Mouse (Mus musculus): ENCODE data around the gene Mlxip. TPM values are rescaled to one million over a fixed set of nuclear protein-coding genes. Genes with fewer than 3 reads are reported as not detected.
A peak's percentile ranks its signal among the peaks of the same experiment; 100 is the strongest.

Mlxip gene
- polyA plus RNA-seq, 1 experiment from 2014 or later, result 17.4 TPM

- H3K27me3 ChIP-seq, result no peaks in the 10 kb centered on the region
- H3K9me3 ChIP-seq, result no peaks in the 10 kb centered on the region
- H3K36me3 ChIP-seq, result peaks cover 76% of the 10 kb centered on the region
- ATAC-seq (ENCODE audit: insufficient number of reproducible peaks, insufficient read depth, low FRiP score, low TSS enrichment), result no peak
- no peaks in the 10 kb centered on the region for H3K4me1 ChIP-seq
- H3K4me2 ChIP-seq (replicated peaks), result no peak overlapping the region
- no peak overlapping the region for H3K9ac ChIP-seq
- 78% methylated on average over 13 of the region's 13 CpGs for WGBS
- H3K27ac ChIP-seq, result no peak overlapping the region
- no peak overlapping the region for H3K4me3 ChIP-seq
Observed at GRCm38 (mm10) chr5:123368869-123369488, 25.6 kb upstream of the Mlxip start.

DNA sequence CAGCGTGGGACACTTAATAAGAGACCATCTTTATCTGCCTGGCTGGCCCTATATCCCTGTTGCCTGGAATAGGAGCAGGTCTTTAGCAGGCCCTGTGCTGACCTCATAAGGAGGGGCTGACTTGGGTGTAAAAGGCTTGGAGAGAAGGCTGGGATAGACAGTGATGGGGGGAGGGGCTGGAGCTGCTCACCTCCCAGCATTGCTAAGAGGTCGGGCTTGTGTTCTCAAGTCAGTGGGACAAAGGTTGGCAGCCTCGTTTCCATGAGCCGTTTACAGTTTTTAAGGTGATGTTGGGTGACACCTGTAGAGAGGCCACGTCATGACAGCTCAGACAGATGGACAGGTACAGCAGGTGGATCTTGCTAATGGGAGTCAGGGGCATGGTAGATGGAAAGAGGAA is 24.5 kb upstream of the Mlxip start:
- no peak overlapping the region for H3K27ac ChIP-seq
- peaks cover 70% of the 10 kb centered on the region for H3K36me3 ChIP-seq
- no peaks in the 10 kb centered on the region for H3K9me3 ChIP-seq
- no peak overlapping the region for H3K9ac ChIP-seq
- H3K4me3 ChIP-seq, result no peak overlapping the region
- 82% methylated on average over 5 of the region's 5 CpGs for WGBS
- no peak overlapping the region for H3K4me2 ChIP-seq (replicated peaks)
- no peak for ATAC-seq (ENCODE audit: insufficient number of reproducible peaks, insufficient read depth, low FRiP score, low TSS enrichment)
- H3K4me1 ChIP-seq, result no peaks in the 10 kb centered on the region
- no peaks in the 10 kb centered on the region for H3K27me3 ChIP-seq

- Histone ChIP-seq H3K9me3 (no peaks in the 10 kb centered on the region), H3K4me2 (replicated peaks) (no peak overlapping the region), H3K36me3 (peaks cover 40% of the 10 kb centered on the region), H3K27ac (no peak overlapping the region), H3K27me3 (no peaks in the 10 kb centered on the region), H3K4me3 (no peak overlapping the region), H3K4me1 (peaks cover 24% of the 10 kb centered on the region; the same call in 1 of the 2 replicates), H3K9ac (no peak overlapping the region)
- WGBS, result 85% methylated on average over 10 of the region's 10 CpGs
- ATAC-seq (ENCODE audit: insufficient number of reproducible peaks, insufficient read depth, low FRiP score, low TSS enrichment), result 0 out of 2 replicates have a peak, but pooled peaks have one; percentile 28
Observed at GRCm38 (mm10) chr5:123375262-123375661, 19.3 kb upstream of the Mlxip start.

GRCm38 (mm10) chr5:123375793-123376452 is 18.7 kb upstream of the Mlxip start:
- no peak overlapping the region for H3K9ac ChIP-seq
- H3K4me3 ChIP-seq, result no peak overlapping the region
- H3K9me3 ChIP-seq, result no peaks in the 10 kb centered on the region
- peaks cover 33% of the 10 kb centered on the region for H3K36me3 ChIP-seq
- no peak overlapping the region for H3K4me2 ChIP-seq (replicated peaks)
- H3K27me3 ChIP-seq, result no peaks in the 10 kb centered on the region
- 89% methylated on average over 6 of the region's 6 CpGs for WGBS
- H3K4me1 ChIP-seq, result peaks cover 24% of the 10 kb centered on the region; the same call in 1 of the 2 replicates
- no peak for ATAC-seq (ENCODE audit: insufficient number of reproducible peaks, insufficient read depth, low FRiP score, low TSS enrichment)
- H3K27ac ChIP-seq, result 0 out of 2 replicates have a peak overlapping the region, but pooled peaks have one; percentile 50

GRCm38 (mm10) chr5:123376569-123376968 is 18.0 kb upstream of the Mlxip start:
- 0 out of 2 replicates have a peak overlapping the region, but pooled peaks have one; percentile 50 for H3K27ac ChIP-seq
- H3K36me3 ChIP-seq, result peaks cover 27% of the 10 kb centered on the region
- 39% methylated on average over 10 of the region's 10 CpGs for WGBS
- H3K9ac ChIP-seq, result no peak overlapping the region
- ATAC-seq (ENCODE audit: insufficient number of reproducible peaks, insufficient read depth, low FRiP score, low TSS enrichment), result no peak
- no peaks in the 10 kb centered on the region for H3K27me3 ChIP-seq
- H3K4me1 ChIP-seq, result peaks cover 24% of the 10 kb centered on the region
- no peak overlapping the region for H3K4me2 ChIP-seq (replicated peaks)
- H3K4me3 ChIP-seq, result no peak overlapping the region
- H3K9me3 ChIP-seq, result no peaks in the 10 kb centered on the region

- Histone ChIP-seq H3K36me3 (peaks cover 19% of the 10 kb centered on the region), H3K27me3 (no peaks in the 10 kb centered on the region), H3K27ac (no peak overlapping the region), H3K4me1 (peaks cover 29% of the 10 kb centered on the region), H3K4me2 (replicated peaks) (no peak overlapping the region), H3K9ac (no peak overlapping the region), H3K9me3 (no peaks in the 10 kb centered on the region), H3K4me3 (no peak overlapping the region)
- 66% methylated on average over 15 of the region's 15 CpGs for WGBS
- ATAC-seq (ENCODE audit: insufficient number of reproducible peaks, insufficient read depth, low FRiP score, low TSS enrichment), result no peak
Observed at GRCm38 (mm10) chr5:123377120-123377955, 17.3 kb upstream of the Mlxip start.

DNA sequence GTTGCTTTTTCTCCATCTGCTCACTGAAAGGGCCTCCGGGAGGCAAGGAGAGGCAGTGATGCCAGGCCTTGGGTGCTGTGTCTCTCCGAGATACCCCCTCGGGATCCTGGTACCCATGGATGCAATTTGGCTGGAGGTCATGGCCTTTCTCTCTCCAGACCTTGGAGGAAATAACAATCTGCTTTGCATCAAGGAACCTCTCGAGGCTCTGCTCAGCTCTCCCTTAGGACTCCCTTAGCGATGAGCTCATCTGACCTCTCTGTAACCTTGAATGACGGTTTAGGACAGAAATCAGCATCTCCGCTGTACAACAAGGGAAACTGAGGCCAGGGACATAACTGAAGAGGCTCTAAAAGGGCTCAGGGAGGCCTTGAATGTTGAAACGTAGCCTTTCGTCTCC is 15.9 kb upstream of the Mlxip start:
- Histone ChIP-seq H3K27me3 (no peaks in the 10 kb centered on the region), H3K36me3 (peaks cover 8% of the 10 kb centered on the region), H3K4me3 (no peak overlapping the region), H3K4me1 (peaks cover 29% of the 10 kb centered on the region), H3K9ac (no peak overlapping the region), H3K27ac (no peak overlapping the region), H3K4me2 (replicated peaks) (no peak overlapping the region), H3K9me3 (no peaks in the 10 kb centered on the region)
- ATAC-seq (ENCODE audit: insufficient number of reproducible peaks, insufficient read depth, low FRiP score, low TSS enrichment), result no peak
- WGBS, result 50% methylated on average over 9 of the region's 9 CpGs

DNA sequence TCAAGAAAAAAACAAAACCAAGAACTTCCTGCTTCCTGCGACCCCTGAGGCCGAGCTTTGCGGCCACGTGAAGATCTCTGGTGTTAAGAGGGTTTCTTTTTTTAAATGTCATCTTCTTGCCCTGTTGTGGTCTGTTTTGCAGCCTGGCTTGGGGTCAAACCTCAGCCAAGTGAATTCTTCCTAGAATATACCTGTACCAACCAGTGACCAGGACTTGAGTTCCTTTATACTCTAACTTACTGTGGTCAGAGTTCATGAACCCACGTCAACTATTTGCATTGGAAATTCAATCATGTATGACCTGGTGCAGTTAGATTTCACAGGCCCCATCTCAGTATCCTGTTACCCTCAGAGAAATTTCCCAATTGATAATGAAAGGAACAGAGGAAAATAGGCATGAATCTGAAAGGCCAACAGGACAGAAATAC is 15.1 kb upstream of the Mlxip start:
- no peaks in the 10 kb centered on the region for H3K27me3 ChIP-seq
- H3K4me3 ChIP-seq, result no peak overlapping the region
- no peaks in the 10 kb centered on the region for H3K9me3 ChIP-seq
- no peak overlapping the region for H3K27ac ChIP-seq
- no peak overlapping the region for H3K9ac ChIP-seq
- H3K36me3 ChIP-seq, result peaks cover 4% of the 10 kb centered on the region
- H3K4me1 ChIP-seq, result peaks cover 29% of the 10 kb centered on the region
- no peak overlapping the region for H3K4me2 ChIP-seq (replicated peaks)
- WGBS, result 38% methylated on average over 5 of the region's 5 CpGs
- ATAC-seq (ENCODE audit: insufficient number of reproducible peaks, insufficient read depth, low FRiP score, low TSS enrichment), result no peak

GRCm38 (mm10) chr5:123381968-123382367 is 12.6 kb upstream of the Mlxip start:
- WGBS, result 20% methylated on average over 20 of the region's 20 CpGs
- peaks cover 28% of the 10 kb centered on the region for H3K4me1 ChIP-seq
- H3K27ac ChIP-seq, result no peak overlapping the region
- H3K27me3 ChIP-seq, result no peaks in the 10 kb centered on the region
- H3K4me3 ChIP-seq, result no peak overlapping the region
- no peaks in the 10 kb centered on the region for H3K9me3 ChIP-seq
- H3K4me2 ChIP-seq (replicated peaks), result peak overlapping the region; percentile 19; the same call in 1 of the 2 replicates
- no peaks in the 10 kb centered on the region for H3K36me3 ChIP-seq
- ATAC-seq (ENCODE audit: insufficient number of reproducible peaks, insufficient read depth, low FRiP score, low TSS enrichment), result no peak
- no peak overlapping the region for H3K9ac ChIP-seq

- 86% methylated on average over 8 of the region's 8 CpGs for WGBS
Observed at GRCm38 (mm10) chr5:123382686-123383085, 11.9 kb upstream of the Mlxip start.

GRCm38 (mm10) chr5:123388452-123388851 is 6.1 kb upstream of the Mlxip start:
- no peak overlapping the region for H3K4me2 ChIP-seq (replicated peaks)
- WGBS, result 30% methylated on average over 3 of the region's 3 CpGs
- H3K9ac ChIP-seq, result no peak overlapping the region
- no peaks in the 10 kb centered on the region for H3K9me3 ChIP-seq
- no peaks in the 10 kb centered on the region for H3K36me3 ChIP-seq
- H3K4me1 ChIP-seq, result peaks cover 12% of the 10 kb centered on the region
- no peak overlapping the region for H3K27ac ChIP-seq
- no peak overlapping the region for H3K4me3 ChIP-seq
- no peaks in the 10 kb centered on the region for H3K27me3 ChIP-seq
- ATAC-seq (ENCODE audit: insufficient number of reproducible peaks, insufficient read depth, low FRiP score, low TSS enrichment), result no peak

More at GRCm38 (mm10) chr5:123382686-123383085, 11.9 kb upstream of the Mlxip start:
- no peak overlapping the region for H3K9ac ChIP-seq
- H3K4me1 ChIP-seq, result peaks cover 24% of the 10 kb centered on the region
- H3K27ac ChIP-seq, result no peak overlapping the region
- no peaks in the 10 kb centered on the region for H3K36me3 ChIP-seq
- H3K9me3 ChIP-seq, result no peaks in the 10 kb centered on the region
- ATAC-seq (ENCODE audit: insufficient number of reproducible peaks, insufficient read depth, low FRiP score, low TSS enrichment), result no peak
- no peaks in the 10 kb centered on the region for H3K27me3 ChIP-seq
- H3K4me2 ChIP-seq (replicated peaks), result no peak overlapping the region
- no peak overlapping the region for H3K4me3 ChIP-seq

All from embryonic facial prominence, embryonic 12.5 days (tissue).